In genomic region chr2:77143536-77143935, GRCm38 (mm10) we compare ENCODE assay signal across 23 mouse cellular contexts. TPM values are rescaled to one million over a fixed set of nuclear protein-coding genes. Genes with fewer than 3 reads are reported as not detected.
DNase-seq lines count a peak whose midpoint lies in the region; ATAC-seq lines count a peak whose summit lies in the region.
"Had no signal": no experiment of that assay in that cellular context is flagged by ENCODE, and none has a peak within 500 bp of the region (broad histone marks: within the 10 kb centered on the region; RNA-seq: fewer than 3 reads in every experiment).

No protein-coding gene starts in this region.

- no peaks in the 10 kb centered on the region for H3K9me3 ChIP-seq in kidney, embryonic 16.5 days (ENCODE audit: low read length)
- no peaks in the 10 kb centered on the region for H3K9me3 ChIP-seq in lung, embryonic 16.5 days (ENCODE audit: control insufficient read depth, low read length)
- no peaks in the 10 kb centered on the region for H3K9me3 ChIP-seq in stomach, embryonic 16.5 days (replicated peaks; ENCODE audit: control insufficient read depth, low read length)
- H3K9me3 ChIP-seq in hindbrain, embryonic 11.5 days (ENCODE audit: control insufficient read depth, low read length) = no peaks in the 10 kb centered on the region
- H3K9me3 ChIP-seq: embryonic facial prominence, embryonic 12.5 days; forebrain, embryonic 12.5 days; heart, embryonic 10.5 days; intestine, embryonic 15.5 days had no signal

- H3K36me3 ChIP-seq in kidney, embryonic 16.5 days (ENCODE audit: insufficient read depth, low read length) = no peaks in the 10 kb centered on the region
- no peaks in the 10 kb centered on the region for H3K36me3 ChIP-seq in lung, embryonic 16.5 days (ENCODE audit: control insufficient read depth, insufficient read depth, low read length)
- no peaks in the 10 kb centered on the region for H3K36me3 ChIP-seq in stomach, embryonic 16.5 days (ENCODE audit: control insufficient read depth, insufficient read depth, low read length)
- H3K36me3 ChIP-seq in hindbrain, embryonic 11.5 days (ENCODE audit: control insufficient read depth, insufficient read depth, low read length) = no peaks in the 10 kb centered on the region
- H3K36me3 ChIP-seq: embryonic facial prominence, embryonic 12.5 days; forebrain, embryonic 12.5 days; intestine, embryonic 15.5 days had no signal

- H3K27me3 ChIP-seq in kidney, embryonic 16.5 days (ENCODE audit: insufficient read depth, low read length) = no peaks in the 10 kb centered on the region
- no peaks in the 10 kb centered on the region for H3K27me3 ChIP-seq in lung, embryonic 16.5 days (ENCODE audit: control insufficient read depth, insufficient read depth, low read depth, low read length)
- no peaks in the 10 kb centered on the region for H3K27me3 ChIP-seq in stomach, embryonic 16.5 days (ENCODE audit: control insufficient read depth, insufficient read depth, low read length)
- H3K27me3 ChIP-seq in hindbrain, embryonic 11.5 days (ENCODE audit: control insufficient read depth, insufficient read depth, low read length) = no peaks in the 10 kb centered on the region
- H3K27me3 ChIP-seq: CH12.LX; embryonic facial prominence, embryonic 12.5 days; forebrain, embryonic 12.5 days; intestine, embryonic 15.5 days; Patski had no signal

- WGBS in kidney, embryonic 16.5 days = 23% methylated on average over 6 of the region's 6 CpGs
- 39% methylated on average over 6 of the region's 6 CpGs for WGBS in lung, embryonic 16.5 days
- 35% methylated on average over 6 of the region's 6 CpGs for WGBS in stomach, embryonic 16.5 days
- WGBS in hindbrain, embryonic 11.5 days = 73% methylated on average over 6 of the region's 6 CpGs

- no peak overlapping the region for H3K4me3 ChIP-seq in kidney, embryonic 16.5 days (ENCODE audit: low read length)
- H3K4me3 ChIP-seq in lung, embryonic 16.5 days (ENCODE audit: low read length) = no peak overlapping the region
- H3K4me3 ChIP-seq in stomach, embryonic 16.5 days (replicated peaks; ENCODE audit: low read length) = no peak overlapping the region
- no peak overlapping the region for H3K4me3 ChIP-seq in hindbrain, embryonic 11.5 days (ENCODE audit: low read depth, low read length)
- H3K4me3 ChIP-seq: embryonic facial prominence, embryonic 12.5 days; forebrain, embryonic 12.5 days; heart, embryonic 10.5 days; intestine, embryonic 15.5 days had no signal

- no peak for ATAC-seq in kidney, embryonic 16.5 days (ENCODE audit: low FRiP score, low TSS enrichment)
- ATAC-seq in lung, embryonic 16.5 days (ENCODE audit: low read depth) = peak; percentile 52; the same call in 1 of the 2 replicates
- ATAC-seq in stomach, embryonic 16.5 days (ENCODE audit: insufficient read depth, low FRiP score) = no peak
- no peak for ATAC-seq in hindbrain, embryonic 11.5 days (ENCODE audit: low FRiP score)
- ATAC-seq: activated CD4-positive, CD25-positive, alpha-beta regulatory T cell, adult 4 months; forebrain, embryonic 16.5 days; intestine, embryonic 15.5 days; Patski had no signal

- no peak overlapping the region for H3K27ac ChIP-seq in kidney, embryonic 16.5 days (ENCODE audit: low read length)
- H3K27ac ChIP-seq in lung, embryonic 16.5 days (ENCODE audit: low read length) = no peak overlapping the region
- no peak overlapping the region for H3K27ac ChIP-seq in stomach, embryonic 16.5 days (ENCODE audit: low read length)
- no peak overlapping the region for H3K27ac ChIP-seq in hindbrain, embryonic 11.5 days (ENCODE audit: low read depth, low read length)
- H3K27ac ChIP-seq: embryonic facial prominence, embryonic 12.5 days; forebrain, embryonic 12.5 days; heart, embryonic 10.5 days; hindbrain, embryonic 14.5 days; intestine, embryonic 15.5 days had no signal

- H3K4me2 ChIP-seq in kidney, embryonic 16.5 days (replicated peaks; ENCODE audit: low read depth, low read length) = peak overlapping the region; percentile 26
- H3K4me2 ChIP-seq in lung, embryonic 16.5 days (ENCODE audit: low read depth, low read length) = peak overlapping the region; percentile 29; the same call in 1 of the 2 replicates
- H3K4me2 ChIP-seq in stomach, embryonic 16.5 days (ENCODE audit: low read depth, low read length) = peak overlapping the region; percentile 7; the same call in 1 of the 2 replicates
- H3K4me2 ChIP-seq in hindbrain, embryonic 11.5 days (replicated peaks; ENCODE audit: low read depth, low read length) = no peak overlapping the region
- H3K4me2 ChIP-seq: embryonic facial prominence, embryonic 12.5 days; forebrain, embryonic 12.5 days; hindbrain, embryonic 14.5 days; intestine, embryonic 15.5 days had no signal

- peak; percentile 10 for DNase-seq in adrenal gland, adult 8-10 months
- DNase-seq in adrenal gland, adult 18-20 months (ENCODE audit: low spot score in 2 of 2) = no peak
- no peak for DNase-seq in kidney, adult 18-20 months
- DNase-seq in lung, postnatal 25 days (ENCODE audit: low spot score) = no peak
- no peak for DNase-seq in hindbrain, embryonic 11.5 days (ENCODE audit: low spot score)
- DNase-seq: cerebellum, adult 8-10 months; cerebellum, postnatal 14 days; embryo, embryonic 11 days; gastrocnemius, postnatal 10 days; heart, adult 18-20 months; heart, postnatal 10 days had no signal

- H3K4me1 ChIP-seq in kidney, embryonic 16.5 days (ENCODE audit: insufficient read depth, low read length) = peaks cover 15% of the 10 kb centered on the region; the same call in 1 of the 2 replicates
- H3K4me1 ChIP-seq in lung, embryonic 16.5 days (replicated peaks; ENCODE audit: control insufficient read depth, insufficient read depth, low read length) = no peaks in the 10 kb centered on the region; the same call in 1 of the 2 replicates
- 0 out of 2 replicates have a peak, but pooled peaks cover 2% of the 10 kb centered on the region for H3K4me1 ChIP-seq in stomach, embryonic 16.5 days (ENCODE audit: control insufficient read depth, insufficient read depth, low read length)
- H3K4me1 ChIP-seq in hindbrain, embryonic 11.5 days (replicated peaks; ENCODE audit: control insufficient read depth, insufficient read depth, low read length) = no peaks in the 10 kb centered on the region
- H3K4me1 ChIP-seq: intestine, embryonic 15.5 days had no signal

- H3K9ac ChIP-seq in kidney, embryonic 16.5 days (replicated peaks; ENCODE audit: low read length) = no peak overlapping the region
- H3K9ac ChIP-seq in lung, embryonic 16.5 days (ENCODE audit: low read length) = no peak overlapping the region
- H3K9ac ChIP-seq in stomach, embryonic 16.5 days (ENCODE audit: low read length) = no peak overlapping the region
- no peak overlapping the region for H3K9ac ChIP-seq in hindbrain, embryonic 11.5 days (ENCODE audit: low read depth, low read length)
- H3K9ac ChIP-seq: embryonic facial prominence, embryonic 12.5 days; forebrain, embryonic 12.5 days; hindbrain, embryonic 14.5 days; intestine, embryonic 15.5 days had no signal

RNA-seq across cellular contexts. Expression of gene Ccdc141, which starts 26.9 kb away (rescaled TPM):
- total RNA-seq in adrenal gland, adult 8-10 months (2022) = 1 to 10 TPM; 5.0 to 9.8 (median 9.3) TPM
- 1 to 10 TPM; 4.1 to 5.0 TPM for total RNA-seq in adrenal gland, adult 18-20 months (2021)
- polyA plus RNA-seq in kidney, embryonic 16.5 days (2015; fragmentation: Nextera tagmentation; extraction: Ambion mirVana) = 10.6 and 11.8 TPM in 2 replicates
- 19.6 and 25.1 TPM in 2 replicates for polyA plus RNA-seq in lung, embryonic 16.5 days (2015; fragmentation: Nextera tagmentation; extraction: Ambion mirVana)
- polyA plus RNA-seq in stomach, embryonic 16.5 days (2015; fragmentation: Nextera tagmentation; extraction: Ambion mirVana) = 12.1 and 12.9 TPM in 2 replicates
- 4.8 and 5.5 TPM in 2 replicates for polyA plus RNA-seq in hindbrain, embryonic 11.5 days (2014; fragmentation: Nextera tagmentation; extraction: Ambion mirVana)
- total RNA-seq: CH12.LX had no signal
